Mouse (Mus musculus): ENCODE measurements around the gene Psd.

The Psd gene

DNA sequence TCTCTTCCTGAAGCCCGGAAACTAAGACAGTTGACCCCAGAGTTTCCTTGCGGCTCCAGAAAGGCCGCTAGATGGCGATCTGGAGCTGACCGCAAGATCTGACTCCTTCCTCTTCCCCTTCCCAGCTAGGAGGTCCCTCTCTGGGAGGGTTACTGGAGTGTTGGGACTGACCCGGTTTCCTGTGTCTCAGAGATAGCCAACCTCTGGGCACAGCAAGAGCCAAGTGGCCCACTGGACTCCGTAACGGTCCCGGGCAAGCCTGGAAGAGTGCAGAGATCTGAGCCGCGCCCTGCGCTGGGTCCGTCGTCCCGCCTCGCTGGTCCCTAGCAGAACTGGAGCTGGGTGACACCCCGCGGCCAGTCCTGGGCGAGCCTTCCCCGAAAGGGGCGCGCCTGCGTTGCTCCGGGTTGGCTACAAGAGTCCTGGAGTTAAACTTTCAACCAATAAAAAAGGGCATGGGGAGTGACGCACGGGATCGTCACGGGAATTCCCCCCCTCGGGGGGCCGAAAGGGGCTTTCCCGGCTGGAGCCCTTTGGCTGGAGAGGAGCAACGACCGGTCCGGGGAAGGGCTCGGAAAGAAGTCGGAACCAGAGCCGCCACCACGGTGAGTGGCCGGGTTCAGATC, 22.6 kb downstream of the Psd start, which contains the start of gene Nfkb2:
Nfkb2 (plus strand) TSS at position 105 of the 626 bp plus-strand sequence.
- peak; percentile 84 for DNase-seq

DNA sequence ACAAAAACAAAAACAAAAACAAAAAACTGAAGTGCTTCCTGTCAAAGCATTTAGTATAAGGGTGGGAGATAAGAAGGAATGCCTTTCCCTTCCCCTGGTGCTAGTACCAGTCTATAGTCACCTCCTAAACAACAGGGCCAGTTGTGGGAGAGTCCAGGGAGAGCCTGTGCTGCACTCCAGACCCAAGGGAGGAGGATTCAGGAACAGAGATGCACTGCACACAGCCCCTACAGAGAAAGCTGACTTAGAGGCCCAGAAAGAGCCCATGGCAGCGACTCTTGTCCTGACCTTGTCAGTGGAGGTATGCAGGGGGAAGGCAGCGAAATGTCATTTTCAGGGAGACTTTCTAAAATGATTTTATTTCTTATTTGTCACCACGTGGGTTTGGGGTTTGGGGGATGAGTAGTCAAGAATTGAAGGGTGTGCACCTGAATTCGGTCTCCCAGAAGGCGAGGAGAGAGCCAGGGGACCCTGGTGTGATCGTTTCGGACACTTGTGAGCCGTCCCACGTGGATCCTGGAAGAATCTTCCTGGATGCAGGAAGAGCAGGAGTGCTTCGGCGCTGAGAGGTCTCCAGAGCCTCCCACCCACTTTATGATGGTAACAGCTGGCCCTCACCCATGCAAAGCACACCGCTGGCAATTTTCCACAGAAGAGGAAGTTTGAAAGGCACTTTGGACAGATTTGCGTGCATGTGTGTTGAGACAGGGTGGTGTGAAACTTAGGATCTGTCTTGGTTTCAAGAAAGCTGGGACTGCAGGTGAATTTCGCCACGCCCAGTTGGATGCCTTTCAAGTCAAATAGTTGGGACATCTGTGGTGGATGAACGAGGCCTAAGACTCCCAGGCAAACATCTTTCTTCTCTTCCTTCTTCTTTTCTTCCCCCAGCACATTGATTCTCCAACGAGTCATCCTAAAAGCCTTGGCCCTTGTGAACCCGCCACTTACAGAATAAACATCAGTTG, 23.4 kb downstream of the Psd start:
- no peak for DNase-seq

DNA sequence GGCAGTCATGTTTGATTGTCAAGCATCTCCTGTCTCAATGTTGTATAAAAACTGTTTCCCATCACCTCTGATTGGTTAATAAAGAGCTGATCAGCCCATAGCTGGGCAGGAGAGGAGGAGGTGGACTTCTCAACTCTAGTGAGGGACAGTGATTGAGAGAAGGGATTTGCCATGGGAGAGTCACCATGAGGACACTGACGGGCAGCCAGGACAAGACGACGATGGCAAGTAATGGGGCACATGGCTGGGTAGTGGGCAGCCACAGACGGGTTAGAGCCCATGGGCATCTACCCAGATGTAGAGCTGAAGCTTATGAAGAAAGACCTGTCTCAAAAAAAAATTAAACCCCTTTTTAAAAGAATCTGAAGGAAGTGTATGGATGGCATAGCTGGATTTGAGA, 24.4 kb downstream of the Psd start:
- DNase-seq: no peak

DNA sequence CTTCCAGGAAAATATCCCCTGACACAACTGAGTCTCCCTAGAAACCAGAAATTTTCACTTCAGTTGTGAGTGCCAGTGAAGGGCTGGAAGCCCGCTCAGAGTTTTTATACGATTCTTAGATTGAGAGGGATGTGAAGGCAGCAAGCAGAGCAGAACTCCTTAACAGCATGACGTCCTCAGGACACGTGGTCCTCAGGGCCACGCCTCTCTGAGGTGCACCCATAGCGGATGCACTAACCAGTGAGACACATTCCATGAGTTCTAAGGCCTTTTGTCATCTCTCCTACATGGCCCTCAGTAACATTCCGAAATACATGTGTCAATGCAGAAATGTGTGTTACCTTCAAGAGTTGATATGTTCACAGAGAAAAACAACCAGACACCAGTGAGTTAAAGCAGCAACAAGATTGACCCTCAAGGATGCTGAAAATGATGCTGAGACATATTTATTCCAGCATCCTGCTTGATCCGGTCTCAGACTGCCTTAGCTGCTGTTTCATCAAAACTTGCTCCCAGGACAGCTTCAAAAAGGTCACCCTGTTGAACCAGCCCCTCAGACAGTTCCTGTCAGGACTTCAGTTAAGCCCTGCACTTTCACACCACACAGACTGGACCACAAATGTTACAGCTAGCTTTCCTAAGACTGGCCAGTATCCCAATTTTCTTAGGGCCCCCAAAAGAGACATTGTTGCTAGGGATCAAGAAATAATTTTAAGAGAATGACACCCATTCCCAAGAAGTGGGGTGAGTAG, 26.5 kb downstream of the Psd start:
- DNase-seq: no peak

DNA sequence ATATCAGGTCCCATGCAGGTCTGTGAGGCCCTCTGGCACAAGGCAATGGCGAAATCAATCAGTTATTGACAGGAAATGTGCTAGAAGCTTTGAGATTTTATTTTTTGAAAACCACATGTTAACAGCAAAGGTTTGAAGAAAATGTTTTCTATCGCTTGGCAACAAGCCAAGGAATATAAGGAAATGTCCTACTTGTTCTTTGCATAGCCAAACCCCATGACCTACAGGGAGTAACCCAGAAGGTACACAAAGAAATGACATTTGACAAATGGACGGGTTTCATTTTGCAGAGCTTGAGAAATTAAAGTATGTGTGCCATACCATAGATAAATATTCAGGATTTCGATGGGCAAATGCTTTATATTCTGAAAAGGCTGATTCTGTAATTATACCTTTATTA, 30.0 kb downstream of the Psd start:
- DNase-seq: no peak

DNA sequence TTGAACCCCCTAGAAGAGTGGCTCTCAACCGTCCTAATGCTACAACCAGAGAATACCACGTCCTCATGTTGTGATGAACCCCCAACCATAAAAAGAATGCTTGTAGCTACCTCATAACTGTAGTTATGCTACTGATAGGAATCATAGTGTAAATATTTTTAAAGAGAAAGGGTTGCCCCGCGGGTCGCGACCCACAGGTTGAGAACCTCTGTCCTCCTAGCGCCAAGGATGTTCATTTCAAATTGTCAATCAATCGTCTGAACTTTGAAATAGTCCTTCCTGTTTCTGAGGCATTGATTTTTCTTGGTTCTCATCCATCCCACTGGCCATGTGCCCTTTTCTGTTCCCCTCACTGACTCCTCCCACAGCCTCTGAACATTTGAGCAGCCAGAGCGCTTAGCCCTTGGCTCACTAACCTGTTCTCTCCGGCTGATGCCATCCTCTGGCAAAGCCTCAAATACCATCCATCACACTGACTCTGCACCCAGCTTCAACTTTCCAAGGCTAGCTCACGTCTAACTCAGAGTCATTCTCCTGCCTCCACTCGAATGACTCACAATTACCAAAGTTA, 36.3 kb downstream of the Psd start:
- DNase-seq: no peak

DNA sequence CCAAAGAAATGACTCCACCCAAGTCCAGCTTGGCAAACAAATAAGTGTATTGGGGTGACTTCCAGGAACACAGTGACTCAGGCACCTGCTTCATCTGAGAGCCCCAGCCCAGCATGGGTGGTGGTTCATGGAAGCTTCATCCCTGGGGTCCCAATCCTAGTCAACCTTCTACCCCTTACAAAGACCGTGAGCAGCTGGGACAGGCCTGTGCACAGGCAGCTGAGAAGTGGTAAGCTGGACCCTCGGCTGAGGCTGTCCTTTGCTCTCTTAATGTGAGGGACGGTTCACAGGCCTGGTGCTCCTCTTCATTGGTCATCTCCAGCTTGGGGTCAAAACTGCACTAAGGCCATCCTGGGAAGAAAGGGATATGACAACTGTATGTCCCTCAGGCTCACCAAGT, 39.4 kb downstream of the Psd start:
- DNase-seq: no peak

DNA sequence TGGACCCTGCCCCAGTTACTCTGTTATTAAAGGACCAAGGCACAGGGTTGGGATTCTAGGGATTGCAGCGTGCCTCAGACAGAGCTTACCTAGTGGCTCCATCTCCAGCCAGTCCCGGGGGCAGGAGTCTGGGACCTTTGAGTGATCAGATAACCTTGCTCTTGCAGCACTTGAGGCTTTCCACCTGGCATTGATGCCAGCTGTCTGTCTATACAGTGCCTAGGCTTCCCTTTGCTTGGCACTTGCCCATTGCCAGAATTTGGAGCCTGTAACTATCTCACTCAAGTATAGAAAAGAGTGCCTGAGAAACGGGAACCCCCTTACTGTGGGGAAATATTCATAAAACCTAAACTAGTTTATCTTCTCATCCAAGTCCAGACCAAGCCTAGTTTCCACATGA, 40.0 kb downstream of the Psd start:
- DNase-seq: no peak

DNA sequence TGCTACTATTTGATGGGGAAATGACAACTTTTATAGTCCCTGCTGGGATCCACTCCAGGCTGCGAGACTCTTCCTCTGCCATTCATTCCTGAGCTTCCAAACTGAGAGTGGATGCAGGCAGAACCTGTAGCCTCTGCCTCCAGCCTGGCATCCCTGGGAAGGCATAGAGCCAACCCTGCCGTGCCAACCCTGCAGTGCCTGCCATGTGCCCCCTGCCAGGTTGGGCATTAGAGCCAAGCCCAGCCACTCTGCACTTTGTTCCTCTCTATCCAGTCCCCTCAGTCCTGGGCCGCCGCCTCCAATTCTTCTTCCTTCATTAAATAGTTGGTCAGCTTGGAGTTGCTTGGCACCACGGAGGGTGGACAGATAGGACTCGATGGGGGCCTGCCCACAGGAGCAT, 40.9 kb downstream of the Psd start:
- no peak for DNase-seq

DNA sequence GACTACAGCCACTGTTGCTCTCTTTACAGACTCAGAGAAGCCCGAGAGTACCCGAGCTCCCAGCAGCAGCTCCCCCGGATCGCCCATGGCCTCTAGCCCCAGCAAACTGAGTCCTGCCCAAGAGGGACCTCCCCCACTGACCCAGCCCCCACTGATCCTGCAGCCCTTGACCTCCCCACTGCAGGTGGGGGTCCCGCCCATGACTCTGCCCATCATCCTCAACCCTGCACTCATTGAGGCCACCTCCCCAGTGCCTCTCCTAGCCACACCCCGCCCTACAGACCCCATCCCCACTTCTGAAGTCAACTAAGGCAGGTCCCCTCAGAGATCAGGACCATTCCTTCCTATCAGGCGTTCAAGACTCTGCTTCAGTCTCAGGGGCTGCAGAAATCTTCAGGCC, 41.3 kb downstream of the Psd start:
- no peak for DNase-seq

DNA sequence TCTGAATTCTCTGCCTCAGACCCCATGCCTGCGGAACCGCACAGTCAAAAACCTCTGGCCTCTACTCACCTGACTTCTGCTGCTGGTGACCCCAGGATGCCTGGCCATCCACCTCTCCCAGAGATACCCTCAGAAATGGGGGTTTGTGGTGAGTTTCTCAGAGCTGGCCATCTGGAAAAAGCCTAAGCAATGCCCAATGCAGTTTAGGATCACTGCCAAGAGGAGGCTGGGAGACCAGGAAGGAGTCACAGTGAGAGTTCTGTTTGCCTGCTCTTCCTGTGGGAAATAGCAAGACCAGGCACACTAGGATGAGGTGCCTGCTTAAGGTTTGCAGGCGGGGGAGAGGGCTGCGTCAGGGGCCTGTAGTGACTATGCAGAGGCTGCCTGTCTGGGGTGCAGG, 42.3 kb downstream of the Psd start:
- DNase-seq: no peak

DNA sequence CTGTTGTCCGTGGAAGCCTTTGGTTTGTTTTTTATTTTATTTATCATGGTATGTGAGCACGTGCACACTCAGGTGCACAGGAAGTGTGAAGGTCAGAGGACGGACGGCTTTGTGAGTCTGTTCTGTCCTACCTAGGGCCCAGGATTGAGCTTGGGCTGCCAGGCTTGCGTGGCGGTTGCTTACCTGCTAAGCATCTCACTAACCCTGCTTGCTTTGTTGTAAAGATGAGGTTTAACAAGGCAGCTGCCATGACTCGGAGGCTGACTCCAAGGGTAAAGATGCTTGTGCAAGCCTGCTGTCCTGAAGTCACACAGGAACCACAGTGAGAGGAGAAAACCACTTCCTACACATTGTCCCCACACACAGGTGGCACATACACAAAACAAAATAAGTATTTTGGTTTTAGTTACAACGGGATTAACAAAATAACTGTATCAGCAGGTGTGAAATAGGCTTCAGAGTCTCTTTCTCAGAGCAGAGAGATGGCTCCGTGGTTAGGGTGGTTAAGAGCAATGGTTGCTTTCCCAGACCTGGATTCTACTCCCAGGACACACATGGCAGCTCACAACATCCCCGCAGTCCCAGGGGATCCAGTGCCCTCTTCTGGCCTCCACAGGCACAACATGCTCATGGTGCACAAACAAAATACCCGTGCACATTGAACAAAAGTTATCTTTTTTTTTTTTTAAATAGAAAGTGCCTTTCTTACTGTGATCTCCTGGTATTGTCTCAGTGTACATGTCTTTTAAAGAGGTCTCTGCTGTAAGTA, 44.7 kb downstream of the Psd start:
- DNase-seq: peak; percentile 37

DNA sequence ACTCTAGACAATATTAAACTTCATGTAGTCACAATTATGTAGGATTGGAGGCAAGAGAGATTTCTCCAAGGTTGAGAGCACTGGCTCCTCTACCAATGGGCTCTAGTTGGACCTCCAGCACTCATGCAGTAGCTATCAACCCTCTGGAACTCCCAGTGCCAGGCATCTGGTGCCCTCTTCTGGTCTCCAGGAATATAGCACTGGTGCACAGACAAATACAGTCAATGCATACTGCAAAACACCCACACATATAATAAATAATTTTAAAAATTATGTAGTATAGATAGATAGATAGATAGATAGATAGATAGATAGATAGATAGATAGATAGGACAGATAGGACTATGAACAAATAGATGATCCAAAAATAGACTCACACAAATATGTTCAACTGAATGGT, 51.6 kb downstream of the Psd start:
- peak; percentile 40 for DNase-seq

DNA sequence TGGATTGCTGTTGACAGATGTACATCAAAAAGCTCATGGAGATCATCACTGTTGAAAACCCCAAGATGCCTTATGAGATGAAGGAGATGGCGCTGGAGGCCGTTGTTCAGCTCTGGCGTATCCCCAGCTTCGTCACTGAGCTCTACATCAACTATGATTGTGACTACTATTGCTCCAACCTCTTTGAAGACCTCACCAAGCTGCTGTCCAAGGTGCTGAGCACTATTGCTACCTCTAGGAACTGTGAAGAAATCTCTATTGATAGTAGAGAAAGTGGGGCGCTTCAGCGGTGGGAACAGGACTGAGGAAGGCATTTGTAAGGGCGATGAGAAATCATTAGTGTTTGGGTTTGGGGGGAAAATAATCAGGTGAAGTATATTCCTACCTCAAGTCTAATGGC, 62.2 kb downstream of the Psd start:
- DNase-seq: no peak

Data from thymus, postnatal 25 days (tissue).